Mouse (Mus musculus) cerebellum, adult 2 months (tissue): ENCODE measurements around the gene Gtf2h4. TPM values are rescaled to one million over a fixed set of nuclear protein-coding genes. Genes with fewer than 3 reads are reported as not detected.

ENCODE experiments used
- DNase-seq, 2 experiments: peaks; one replicate each; pipeline ENCODE4 v3.0.0; 2021
- H3K27ac ChIP-seq: fragments of 200-500 bp; 2 replicates; pipeline ENCODE4 v1.5.1; 2012; ENCODE audit warnings: low read length, control low read depth, inconsistent platforms; ENCODE audit not compliant: insufficient read depth
- H3K27me3 ChIP-seq: fragments of 200-500 bp; 2 replicates; pipeline ENCODE4 v1.6.1; 2012; ENCODE audit warnings: inconsistent platforms, mild to moderate bottlenecking, low read length, moderate library complexity; ENCODE audit not compliant: control insufficient read depth, insufficient read depth
- H3K4me1 ChIP-seq: fragments of 200-500 bp; 2 replicates; pipeline ENCODE4 v1.6.1; 2011; ENCODE audit warnings: low read length; ENCODE audit not compliant: control insufficient read depth, insufficient read depth
- H3K4me3 ChIP-seq: fragments of 200-500 bp; replicated peaks from 2 replicates; pipeline ENCODE3; 2011; ENCODE audit warnings: mild to moderate bottlenecking, low read depth, low read length, control low read depth; ENCODE audit not compliant: insufficient read depth
- CTCF ChIP-seq: fragments of 200-500 bp; IDR thresholded peaks from 2 replicates; pipeline ENCODE4 v1.5.1; 2011; ENCODE audit warnings: low read depth, mild to moderate bottlenecking, control low read depth, low read length, moderate library complexity, borderline replicate concordance; ENCODE audit not compliant: insufficient read depth
- POLR2A ChIP-seq: fragments of 200-500 bp; IDR thresholded peaks from 2 replicates; pipeline ENCODE4 v1.6.1; 2011; ENCODE audit warnings: low read length, control low read depth, borderline replicate concordance; ENCODE audit not compliant: insufficient read depth
- WGBS: fragments of 180-500 bp; shearing (Covaris S2); methylation state at CpG from one replicate; pipeline ENCODE4 v1.1.7; 2018; 5-methylcytosine and 5-hydroxymethylcytosine counted together
- polyA plus RNA-seq: library from polyadenylated mRNA; depleted of rRNA; stranded (reverse); fragments of >200 nt; gene quantifications from 2 replicates; pipeline ENCODE4 v1.2.3, GENCODE M21; 2012

Gtf2h4 gene
- polyA plus RNA-seq, 1 experiment, result 30.7 TPM

DNA sequence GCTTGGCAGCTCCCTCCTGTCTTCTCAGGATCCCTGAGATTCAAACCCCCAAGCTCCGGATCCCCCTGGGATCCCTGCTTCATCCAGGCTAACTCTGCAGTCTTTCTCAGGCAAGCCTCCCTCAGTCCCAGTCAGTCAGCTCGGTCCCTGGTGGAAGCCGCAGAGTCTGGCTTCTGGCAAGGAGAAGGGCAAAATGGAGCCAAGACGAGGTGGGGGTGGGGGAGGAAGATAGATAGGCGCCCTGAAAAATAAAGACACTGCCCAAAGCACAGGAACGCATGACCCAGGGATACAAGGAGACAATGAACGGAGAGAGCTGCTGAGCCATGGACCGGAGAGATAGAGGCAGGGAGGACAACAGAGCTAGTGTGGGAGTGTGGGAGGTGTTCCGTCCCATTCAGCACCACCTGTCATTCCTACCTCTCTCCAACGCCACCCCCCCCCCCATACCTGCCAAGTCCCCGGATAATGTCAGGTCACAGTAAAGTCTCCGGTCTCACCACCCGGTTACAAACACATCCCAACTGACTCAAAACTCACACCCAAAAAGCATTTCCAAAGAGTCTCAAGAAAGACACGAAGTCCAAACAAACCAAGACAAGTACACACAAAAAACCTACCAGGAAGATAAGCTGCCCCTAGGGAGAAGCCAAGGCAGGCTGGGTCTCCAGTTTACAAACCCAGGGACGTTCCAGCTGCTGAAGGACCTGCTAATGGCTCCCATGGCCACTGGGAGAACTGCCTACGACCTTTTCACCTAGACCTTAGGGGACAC lies 27.9 kb upstream of the Gtf2h4 start:
- peaks cover 35% of the 10 kb centered on the region for H3K4me1 ChIP-seq
- TF ChIP-seq CTCF (no peak), POLR2A (peak; percentile 82; the same call in 1 of the 2 replicates)
- no peaks in the 10 kb centered on the region for H3K27me3 ChIP-seq
- WGBS, result under 1% methylated on average over 16 of the region's 16 CpGs
- peak overlapping the region; percentile 87 for H3K27ac ChIP-seq
- peak; percentile 74 to 75 for DNase-seq
- peak overlapping the region; percentile 88 for H3K4me3 ChIP-seq

DNA sequence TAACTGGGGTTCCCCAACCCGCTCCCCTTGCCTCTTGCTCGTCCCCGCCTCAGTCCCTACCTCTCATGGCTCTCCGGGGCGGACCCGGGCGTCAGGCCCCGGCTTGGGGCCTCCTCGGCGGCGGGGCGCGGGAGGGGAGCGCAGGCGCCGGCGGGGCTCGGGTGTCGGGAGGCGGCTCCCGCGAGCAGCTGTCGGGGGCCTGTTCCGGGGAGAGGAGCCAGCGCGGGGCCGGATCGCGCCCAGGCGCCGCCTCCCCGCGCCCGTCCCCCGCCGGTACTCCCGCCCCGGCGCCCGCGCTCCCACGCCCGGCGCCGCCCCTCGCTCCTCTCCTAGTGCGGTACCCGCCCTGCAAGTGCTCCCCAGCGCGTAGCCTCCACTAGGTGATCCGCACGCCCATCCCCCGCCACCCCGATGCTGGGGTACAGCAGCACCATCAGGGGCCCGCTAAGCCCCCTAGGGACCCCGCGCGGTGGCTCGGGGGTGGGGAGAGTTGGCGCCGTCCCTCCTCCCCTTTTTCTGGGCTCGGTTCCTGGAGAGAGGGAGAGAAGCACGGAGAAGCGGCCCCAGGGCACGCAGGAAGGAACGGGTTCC lies 26.9 kb upstream of the Gtf2h4 start:
- peak overlapping the region; percentile 87 for H3K27ac ChIP-seq
- H3K4me3 ChIP-seq, result peak overlapping the region; percentile 88
- WGBS, result 1% methylated on average over 58 of the region's 66 CpGs
- TF ChIP-seq POLR2A (peak; percentile 52), CTCF (no peak)
- peaks cover 35% of the 10 kb centered on the region for H3K4me1 ChIP-seq
- H3K27me3 ChIP-seq, result no peaks in the 10 kb centered on the region
- peak; percentile 89 for DNase-seq

DNA sequence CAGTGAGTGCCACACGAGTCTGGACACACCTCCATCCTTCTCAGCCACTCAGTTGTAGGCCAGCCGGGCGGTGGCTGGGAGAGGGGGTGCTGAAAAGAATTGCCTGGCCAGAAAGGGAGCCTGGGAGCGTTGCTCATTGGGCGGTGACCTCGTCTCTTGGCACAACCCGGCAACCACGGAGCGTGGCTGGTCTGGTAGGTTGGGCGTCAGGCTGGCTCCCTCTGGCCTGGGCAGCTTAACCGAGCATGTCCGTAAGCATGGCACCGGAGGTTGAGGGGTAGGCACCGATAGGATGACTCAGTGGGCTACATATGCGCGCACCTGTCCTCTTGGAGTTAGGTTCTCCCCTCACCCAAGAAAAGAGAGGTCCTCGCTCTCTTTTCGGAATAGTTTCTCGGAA lies 26.4 kb upstream of the Gtf2h4 start:
- WGBS, result under 1% methylated on average over 19 of the region's 19 CpGs
- Histone ChIP-seq H3K27me3 (no peaks in the 10 kb centered on the region), H3K27ac (peak overlapping the region; percentile 87), H3K4me3 (peak overlapping the region; percentile 88), H3K4me1 (peaks cover 33% of the 10 kb centered on the region)
- peak; percentile 89 to 92 for DNase-seq
- TF ChIP-seq POLR2A, result peak; percentile 59; the same call in 1 of the 2 replicates
- TF ChIP-seq CTCF, result no peak

DNA sequence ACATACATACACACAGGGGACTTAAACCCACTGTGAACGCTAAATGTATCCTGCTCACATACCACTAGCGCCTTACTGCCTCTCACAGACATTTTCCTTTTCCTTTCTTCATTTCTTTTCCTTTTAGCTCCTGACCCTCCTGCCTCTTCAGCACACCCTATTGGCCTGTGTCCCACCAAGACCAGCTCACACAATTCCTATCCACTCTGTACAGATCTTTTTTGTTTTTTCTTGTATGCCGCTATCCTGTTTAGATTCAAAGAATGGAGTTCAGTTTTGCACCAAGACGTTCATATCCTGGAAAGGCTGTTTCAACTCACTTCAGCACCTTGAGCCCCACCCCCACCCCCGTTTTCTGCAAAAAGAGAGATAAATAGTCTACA lies 25.0 kb upstream of the Gtf2h4 start:
- TF ChIP-seq POLR2A, result no peak
- TF ChIP-seq CTCF, result no peak
- no peaks in the 10 kb centered on the region for H3K27me3 ChIP-seq
- 24% methylated on average over 5 of the region's 5 CpGs for WGBS
- peaks cover 20% of the 10 kb centered on the region for H3K4me1 ChIP-seq
- no peak for DNase-seq
- H3K4me3 ChIP-seq, result peak overlapping the region; percentile 65
- peak overlapping the region; percentile 96 for H3K27ac ChIP-seq

DNA sequence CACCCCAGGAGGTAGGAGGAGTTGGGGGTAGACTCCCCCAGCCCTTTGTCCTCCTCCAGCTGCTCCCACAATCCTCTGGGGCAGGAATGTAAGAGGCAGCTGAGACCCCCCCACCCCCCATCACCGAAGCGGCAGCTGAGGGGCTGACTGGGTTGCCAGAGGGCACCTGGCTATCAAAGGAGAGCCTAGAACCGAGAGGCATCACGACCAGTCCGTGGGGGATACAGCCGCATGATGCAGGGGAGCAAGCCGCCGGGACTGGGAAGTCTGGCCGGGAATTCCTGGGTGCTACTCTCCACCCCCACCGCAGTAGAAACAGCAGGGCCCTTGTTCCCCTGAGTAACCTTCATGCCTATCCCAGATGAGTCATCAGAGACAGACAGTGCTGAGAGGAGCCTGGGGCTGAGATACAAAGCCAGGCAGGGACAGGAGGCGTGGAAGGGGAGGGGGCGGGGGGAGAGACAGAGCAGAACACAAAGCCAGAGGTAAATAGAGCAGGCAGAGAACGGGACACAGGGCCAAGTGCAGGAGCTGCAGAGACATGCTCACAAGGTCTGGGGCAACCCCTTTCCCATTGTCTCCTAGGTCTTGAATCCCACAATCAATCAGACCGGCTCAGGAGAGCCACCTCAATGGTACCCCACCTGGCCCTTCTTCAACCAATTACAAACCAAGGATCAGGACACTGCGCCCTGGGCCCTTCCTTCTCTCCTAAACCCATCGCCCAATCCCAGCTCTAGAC lies 24.4 kb upstream of the Gtf2h4 start:
- Histone ChIP-seq H3K4me1 (peaks cover 20% of the 10 kb centered on the region), H3K27me3 (no peaks in the 10 kb centered on the region), H3K27ac (peak overlapping the region; percentile 96), H3K4me3 (peak overlapping the region; percentile 65)
- TF ChIP-seq CTCF (no peak), POLR2A (peak; percentile 37; the same call in 1 of the 2 replicates)
- DNase-seq, result peak; percentile 66 to 80
- WGBS, result under 1% methylated on average over 15 of the region's 16 CpGs

DNA sequence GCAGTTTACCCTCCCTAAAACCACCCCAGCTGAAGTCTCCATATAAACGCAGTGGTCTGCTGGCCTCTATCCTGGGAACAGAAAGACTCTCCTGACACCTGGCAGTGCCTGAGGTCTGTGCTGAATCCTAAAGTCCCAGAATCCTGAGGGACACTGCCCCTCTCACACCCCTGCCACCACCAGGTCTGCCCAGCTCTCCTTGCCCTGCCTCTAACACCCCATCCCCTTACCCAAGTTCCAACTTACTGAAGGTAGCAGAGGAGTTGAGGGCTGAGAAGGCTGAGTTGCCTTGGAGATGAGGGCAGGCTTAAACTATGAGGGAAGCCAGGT lies 23.9 kb upstream of the Gtf2h4 start:
- WGBS, result 0% methylated on average over 1 of the region's 1 CpGs
- TF ChIP-seq POLR2A, result no peak
- no peak for TF ChIP-seq CTCF
- peak overlapping the region; percentile 96 for H3K27ac ChIP-seq
- peaks cover 20% of the 10 kb centered on the region for H3K4me1 ChIP-seq
- peak in 1 of 2 experiments; percentile 48 for DNase-seq
- H3K4me3 ChIP-seq, result peak overlapping the region; percentile 65
- H3K27me3 ChIP-seq, result no peaks in the 10 kb centered on the region

DNA sequence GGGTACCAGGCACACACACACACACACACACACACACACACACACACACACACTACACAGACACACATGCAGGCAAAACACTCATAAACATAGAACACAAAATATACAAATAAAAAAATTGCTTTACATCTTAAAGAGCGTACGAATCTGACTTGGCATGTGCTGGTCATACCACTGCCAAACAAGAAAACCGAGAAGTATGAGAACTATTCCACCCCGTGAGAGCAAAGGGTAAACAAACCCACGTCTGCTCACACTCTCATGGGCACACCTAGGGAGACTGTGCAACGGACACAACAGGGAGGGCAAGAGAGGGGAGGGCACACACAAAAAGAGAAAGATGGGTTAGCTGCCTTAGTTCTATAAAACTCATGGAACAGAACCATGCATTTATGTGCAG lies 23.2 kb upstream of the Gtf2h4 start:
- Histone ChIP-seq H3K27me3 (no peaks in the 10 kb centered on the region), H3K4me1 (peaks cover 17% of the 10 kb centered on the region), H3K27ac (no peak overlapping the region), H3K4me3 (peak overlapping the region; percentile 42)
- no peak for DNase-seq
- 12% methylated on average over 6 of the region's 6 CpGs for WGBS
- TF ChIP-seq CTCF (no peak), POLR2A (no peak)

DNA sequence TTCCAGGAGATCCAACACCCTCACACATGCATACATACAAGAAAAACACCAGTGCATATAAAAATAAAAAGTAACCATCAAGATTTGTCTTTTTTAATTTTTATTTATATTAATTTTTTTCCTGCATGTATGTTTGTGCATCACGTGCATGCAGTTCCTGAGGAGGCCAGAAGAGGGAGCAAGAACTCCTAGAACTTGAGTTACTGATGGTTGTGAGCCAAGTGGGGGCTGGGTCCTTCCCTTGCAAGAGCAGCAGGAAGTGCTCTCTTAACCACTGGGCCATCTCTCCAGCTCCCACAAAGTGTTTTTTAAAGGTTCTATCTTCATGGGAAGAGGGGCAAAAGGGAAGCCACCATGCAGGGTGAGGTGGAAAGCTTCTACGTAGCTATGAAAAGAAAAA lies 21.8 kb upstream of the Gtf2h4 start:
- TF ChIP-seq CTCF (peak; percentile 36; the same call in 1 of the 2 replicates), POLR2A (no peak)
- no peaks in the 10 kb centered on the region for H3K27me3 ChIP-seq
- H3K27ac ChIP-seq, result no peak overlapping the region
- peaks cover 17% of the 10 kb centered on the region for H3K4me1 ChIP-seq
- no peak for DNase-seq
- H3K4me3 ChIP-seq, result no peak overlapping the region
- WGBS, result 96% methylated on average over 2 of the region's 2 CpGs
